Mouse (Mus musculus) cortical plate, adult 2 months (tissue): ENCODE results near the gene Gm20765. TPM values are rescaled to one million over a fixed set of nuclear protein-coding genes. Genes with fewer than 3 reads are reported as not detected.

ENCODE experiments used
- H3K27ac ChIP-seq: fragments of 200-500 bp; 2 replicates; pipeline ENCODE4 v1.5.1; 2012; ENCODE audit warnings: low read length, control low read depth, inconsistent platforms; ENCODE audit not compliant: insufficient read depth
- H3K4me1 ChIP-seq: fragments of 200-500 bp; 2 replicates; pipeline ENCODE4 v1.6.1; 2011; ENCODE audit warnings: low read length; ENCODE audit not compliant: control insufficient read depth, insufficient read depth
- H3K4me3 ChIP-seq: fragments of 200-500 bp; 2 replicates; pipeline ENCODE4 v1.5.1; 2011; ENCODE audit warnings: mild to moderate bottlenecking, low read length, control low read depth; ENCODE audit not compliant: insufficient read depth
- CTCF ChIP-seq: fragments of 200-500 bp; IDR thresholded peaks from 2 replicates; pipeline ENCODE4 v1.5.1; 2011; ENCODE audit warnings: mild to moderate bottlenecking, control low read depth, low read length; ENCODE audit not compliant: insufficient read depth; ENCODE audit errors: extremely low read depth
- POLR2A ChIP-seq: fragments of 200-500 bp; IDR thresholded peaks from 2 replicates; pipeline ENCODE4 v1.6.1; 2011; ENCODE audit warnings: mild to moderate bottlenecking, low read length, control low read depth; ENCODE audit not compliant: insufficient read depth; ENCODE audit errors: extremely low read depth
- polyA plus RNA-seq: library from polyadenylated mRNA; depleted of rRNA; stranded (reverse); fragments of >200 nt; gene quantifications from 2 replicates; pipeline ENCODE4 v1.2.3, GENCODE M21; 2012; rRNA removed

The Gm20765 gene
- polyA plus RNA-seq, 1 experiment: not detected

DNA sequence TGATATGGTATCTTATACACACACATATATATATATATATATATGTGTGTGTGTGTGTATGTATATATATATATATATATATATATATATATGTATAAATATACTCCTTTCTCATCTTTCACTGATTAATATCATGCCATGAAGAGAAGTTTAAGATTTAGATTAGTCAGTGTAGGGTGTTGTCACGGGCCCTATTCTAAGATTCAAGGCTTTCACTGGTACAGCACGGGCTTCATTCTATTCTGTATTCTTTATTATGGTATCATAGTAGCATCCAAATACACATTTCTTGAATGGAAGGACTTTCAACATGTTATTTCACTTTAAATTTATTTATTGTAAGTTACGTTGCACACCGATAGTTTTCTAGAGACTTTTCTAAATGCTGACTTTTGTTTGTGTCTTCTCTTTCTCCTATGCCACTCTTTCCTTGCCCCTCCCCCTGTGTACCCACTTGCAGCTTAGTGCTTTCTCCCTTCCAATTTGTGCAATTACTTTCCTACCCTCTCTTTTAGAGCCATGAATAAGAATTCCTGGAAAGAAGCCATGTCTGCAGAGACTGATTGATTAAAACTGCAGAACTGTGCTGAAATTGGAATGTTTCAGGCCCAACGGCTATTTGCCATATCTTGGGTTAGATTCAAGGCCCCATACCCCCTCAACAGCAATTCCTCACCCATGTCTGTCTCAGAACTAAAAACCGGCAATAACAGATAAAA lies 35.1 kb downstream of the Gm20765 start:
- no peaks in the 10 kb centered on the region for H3K4me1 ChIP-seq
- H3K27ac ChIP-seq: no peak overlapping the region
- no peak overlapping the region for H3K4me3 ChIP-seq
- TF ChIP-seq POLR2A (no peak), CTCF (no peak)

Other genes with a start within 250 kb of the Gm20765 start
- not detected in 2 replicates for gene Gm21293, start 42.5 kb upstream of the Gm20765 start, polyA plus RNA-seq
- not detected in 2 replicates for gene Gm6763, start 34.0 kb upstream of the Gm20765 start, polyA plus RNA-seq
- not detected in 2 replicates for gene Gm8764, start 25.5 kb upstream of the Gm20765 start, polyA plus RNA-seq
- gene Gm21304, start 17.0 kb upstream of the Gm20765 start, polyA plus RNA-seq: not detected in 2 replicates
- not detected in 2 replicates for gene Gm21312, start 8.5 kb upstream of the Gm20765 start, polyA plus RNA-seq
- not detected in 2 replicates for gene Gm4340, start 8.5 kb downstream of the Gm20765 start, polyA plus RNA-seq